Mouse (Mus musculus): ENCODE results near the gene Ush1g. TPM values are rescaled to one million over a fixed set of nuclear protein-coding genes. Genes with fewer than 3 reads are reported as not detected.

Gene Ush1g
- total RNA-seq, 4 experiments from 2014 or later, result 0.36 to 0.95 (median 0.59) TPM

DNA sequence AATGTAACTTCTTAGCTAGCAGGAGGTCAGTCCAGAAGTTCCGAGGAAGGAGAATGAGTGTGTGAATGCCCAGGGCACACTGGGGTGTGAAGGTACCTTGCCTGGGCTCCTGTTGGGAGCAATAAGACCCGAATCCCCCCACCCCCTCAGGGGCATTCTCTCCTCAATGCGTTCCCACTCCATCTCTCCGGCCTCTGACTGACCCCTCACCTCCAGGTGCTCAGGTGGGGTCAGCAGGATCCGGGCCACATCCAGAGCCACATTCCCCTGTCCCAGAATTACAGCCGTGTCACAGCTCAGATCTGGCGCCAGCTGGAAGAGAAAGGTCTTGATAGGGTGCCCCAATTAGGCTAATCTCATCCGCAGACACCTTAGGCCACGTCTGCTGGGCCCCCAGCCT is 50.8 kb downstream of the Ush1g start:
- DNase-seq (ENCODE audit: low spot score in 2 of 2), result no peak

DNA sequence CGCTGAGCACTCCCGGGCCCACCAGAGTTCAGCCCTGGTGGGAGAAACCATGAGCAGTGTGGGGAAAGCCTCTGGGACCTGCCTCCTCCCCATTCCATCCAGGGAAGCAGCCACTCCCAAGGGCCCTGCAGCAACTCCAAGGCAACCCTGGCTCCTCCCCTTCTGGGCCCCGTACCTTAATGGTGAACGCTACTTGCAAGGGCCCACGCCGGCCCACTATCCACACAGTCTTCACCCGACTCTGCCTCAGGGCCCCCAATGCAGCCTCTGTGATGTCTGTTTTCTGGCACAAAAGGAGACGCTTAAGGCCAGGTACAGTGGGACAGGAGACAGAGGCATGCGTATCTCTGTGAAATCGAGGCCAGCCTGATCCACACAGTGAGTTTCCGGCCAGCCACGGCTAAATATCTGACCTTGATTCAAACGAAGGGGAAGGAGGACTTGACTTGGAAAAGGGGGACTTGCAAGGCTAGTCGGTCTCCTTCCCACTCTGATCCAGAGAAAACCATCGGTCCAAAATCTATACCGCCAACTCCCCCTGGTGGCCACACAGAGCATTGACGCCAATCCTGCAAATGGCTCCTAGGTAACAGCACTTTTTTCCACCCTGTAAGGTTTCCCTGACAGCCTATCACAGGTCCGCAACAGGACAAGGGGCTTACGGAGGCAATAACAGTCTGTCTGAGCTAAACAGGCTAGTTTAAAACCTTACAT is 51.5 kb downstream of the Ush1g start:
- DNase-seq (ENCODE audit: low spot score in 2 of 2), result peak; percentile 64 to 84

DNA sequence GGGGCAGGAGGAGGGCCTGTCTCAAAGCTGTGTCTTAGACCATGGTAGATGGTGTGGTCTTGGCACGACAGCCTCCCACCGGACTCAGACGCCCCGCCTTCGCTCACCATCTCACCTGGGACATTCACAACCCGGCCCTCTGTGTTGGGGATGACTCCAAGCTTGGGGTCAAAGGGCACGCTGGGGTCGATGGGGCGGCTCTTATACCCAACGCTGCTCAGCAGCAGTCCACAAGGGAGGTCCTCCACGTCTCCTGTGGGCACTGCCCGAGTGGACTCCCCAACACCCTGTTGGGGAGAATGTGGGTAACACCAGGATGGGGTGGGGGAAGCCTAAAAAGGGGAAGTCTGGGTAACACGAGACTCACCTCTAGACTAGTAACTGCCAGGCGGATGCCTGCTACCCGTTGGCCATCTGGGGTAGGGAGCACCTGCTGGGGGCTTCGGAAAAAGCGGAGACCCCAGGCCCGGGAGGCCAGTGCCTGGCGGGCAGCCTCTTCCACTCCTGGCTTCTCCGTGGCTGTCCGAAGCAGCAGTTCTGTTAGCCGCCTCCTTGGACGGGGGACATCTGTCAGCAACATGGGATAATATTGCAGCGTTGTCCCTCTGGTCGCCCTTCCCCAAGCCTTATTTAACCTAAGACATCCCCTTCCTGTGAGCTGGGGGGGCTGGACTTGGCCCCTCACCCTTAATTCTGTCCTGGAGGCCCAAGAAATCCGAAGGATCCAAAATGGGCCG is 52.3 kb downstream of the Ush1g start:
- no peak for DNase-seq (ENCODE audit: low spot score in 2 of 2)

DNA sequence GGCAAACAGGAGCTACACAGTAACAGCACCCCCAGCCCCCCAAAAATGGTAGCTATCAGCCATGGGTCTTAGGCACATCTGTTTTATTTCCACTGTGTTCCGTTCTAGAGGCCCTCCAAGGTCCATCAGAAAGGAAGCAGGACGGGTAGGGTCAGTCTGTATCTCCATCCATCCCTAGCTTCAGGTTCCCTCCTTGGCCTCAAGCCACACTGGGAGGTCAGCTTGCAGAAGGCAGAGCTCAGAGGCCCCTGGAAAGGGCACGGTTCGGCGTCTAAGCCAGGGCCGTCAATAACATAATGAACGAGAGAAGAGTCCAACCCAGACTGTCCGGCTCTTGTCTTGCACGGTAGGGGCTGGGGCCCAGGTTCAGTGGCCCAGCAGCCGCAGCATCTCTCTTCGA is 53.9 kb downstream of the Ush1g start:
- no peak for DNase-seq (ENCODE audit: low spot score in 2 of 2)

DNA sequence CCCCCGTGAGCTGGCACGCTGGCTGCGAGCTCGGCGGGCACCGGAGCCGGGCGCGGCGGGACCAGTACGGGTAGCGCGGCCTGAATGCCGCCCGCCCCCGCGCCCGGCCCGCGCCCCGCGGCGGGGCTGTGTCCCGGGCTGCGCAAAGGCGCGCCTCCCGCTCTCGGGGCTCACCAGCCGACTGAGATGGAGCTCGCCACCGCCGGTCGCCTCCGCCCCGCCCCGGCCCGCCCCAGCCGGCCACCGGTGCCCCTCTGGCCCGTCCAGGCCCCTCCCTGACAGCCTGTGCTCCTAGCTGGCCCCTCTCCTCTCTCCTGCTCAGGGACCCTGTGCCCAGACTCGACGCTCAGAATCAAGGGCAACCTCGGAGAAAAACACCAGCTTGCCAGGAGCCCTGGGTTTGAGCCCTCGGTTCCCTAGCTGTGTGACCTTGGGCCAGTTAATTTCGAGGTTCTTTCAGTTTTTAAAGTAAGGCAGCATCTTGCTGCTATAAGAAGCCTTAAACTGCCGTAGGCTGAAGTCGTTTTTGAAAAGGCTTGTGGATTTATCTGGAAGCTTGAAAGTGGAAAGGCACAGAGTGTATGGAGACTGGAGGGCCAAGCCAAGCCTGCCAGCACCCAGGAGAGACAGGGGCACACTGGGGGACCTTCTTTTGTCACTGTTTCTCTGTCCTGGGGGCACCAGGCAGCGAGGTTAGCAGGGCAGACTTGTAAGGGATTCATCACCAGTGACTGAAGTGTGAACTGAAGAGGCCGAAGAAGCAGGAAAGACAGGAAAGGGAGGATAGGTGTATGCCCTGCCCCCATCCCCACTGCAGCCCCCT is 54.6 kb downstream of the Ush1g start, which contains the start of gene Grin2c:
Gene Grin2c, minus strand, starts transcription at position 183 of the 823 bp plus-strand sequence.
- DNase-seq (ENCODE audit: low spot score in 2 of 2), result no peak

DNA sequence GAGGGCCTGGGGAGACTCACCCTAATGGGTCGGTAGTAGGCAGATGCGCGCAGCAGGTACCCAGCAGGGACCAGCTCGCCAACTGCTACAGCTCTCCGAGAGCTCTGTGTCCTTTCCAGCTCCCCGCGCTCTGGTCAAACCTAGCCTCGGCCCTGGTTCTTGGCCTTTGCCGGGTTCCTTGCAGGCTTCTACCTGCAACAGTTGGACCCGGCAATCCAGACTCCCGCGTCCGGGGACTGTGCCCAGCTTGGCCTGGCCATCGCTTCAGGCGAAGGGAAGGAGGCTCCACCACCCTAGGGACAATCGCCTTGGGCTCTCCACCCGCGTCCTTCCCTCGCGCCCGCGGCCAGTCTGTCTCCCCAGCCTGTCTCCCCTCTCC is 55.5 kb downstream of the Ush1g start:
- no peak for DNase-seq (ENCODE audit: low spot score in 2 of 2)

DNA sequence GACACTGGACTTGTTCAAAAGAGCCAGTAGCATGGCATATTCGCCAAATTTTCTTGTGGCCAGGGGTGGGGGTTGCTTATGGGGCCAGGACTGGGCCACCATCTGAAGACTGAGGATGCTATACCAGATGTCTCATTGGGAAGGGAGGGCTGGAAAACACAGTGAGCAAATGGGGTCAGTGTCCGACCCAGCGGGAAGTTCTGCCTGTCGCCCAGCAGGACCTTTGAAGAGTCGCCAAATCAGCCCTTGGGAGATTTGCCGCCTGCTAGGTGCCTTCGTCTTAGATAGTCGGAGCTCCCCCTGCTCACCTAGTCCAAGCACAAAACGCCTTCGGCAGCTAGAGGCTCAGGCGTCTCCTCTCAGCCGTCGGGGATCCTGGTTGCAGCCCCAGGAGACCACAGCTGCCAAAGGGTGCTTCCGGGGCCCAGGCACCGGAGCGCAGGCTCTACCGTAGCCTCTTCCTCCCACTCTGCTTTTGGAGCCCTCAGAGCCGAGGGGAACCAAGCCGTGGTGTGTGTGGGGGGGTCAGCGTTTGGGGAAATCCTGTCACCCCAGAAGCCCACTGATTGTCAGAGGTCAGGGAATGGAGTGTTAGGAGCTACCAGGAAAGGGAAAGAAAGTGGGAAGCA is 56.0 kb downstream of the Ush1g start:
- no peak for DNase-seq (ENCODE audit: low spot score in 2 of 2)

Other genes starting within 250 kb of the Ush1g start
- 1 to 10 TPM; 2.8 to 4.0 (median 3.9) TPM for gene Rab37, start 230.6 kb downstream of the Ush1g start, total RNA-seq (2022)
- gene Cd300lf, start 188.0 kb downstream of the Ush1g start, total RNA-seq (2022), result 1 to 10 TPM in 3 of 4 experiments, under 1 TPM in 1; 0.62 to 4.3 (median 1.7) TPM
- gene Slc9a3r1, start 158.7 kb downstream of the Ush1g start, total RNA-seq (2022), result 10 to 100 TPM; 68.3 to 84.2 (median 77.1) TPM
- 10 to 100 TPM; 12.5 to 19.8 (median 16.1) TPM for gene Tmem104, start 134.6 kb downstream of the Ush1g start, total RNA-seq (2022)
- 10 to 100 TPM; 20.4 to 25.2 (median 22.5) TPM for gene Nat9, start 134.2 kb downstream of the Ush1g start, total RNA-seq (2022)
- 10 to 100 TPM; 42.3 to 48.8 (median 44.6) TPM for gene Grin2c, start 54.8 kb downstream of the Ush1g start, total RNA-seq (2022)
- gene Fdxr, start 45.0 kb downstream of the Ush1g start, total RNA-seq (2022), result 10 to 100 TPM; 22.8 to 25.5 (median 24.6) TPM
- 10 to 100 TPM; 16.7 to 18.5 (median 17.1) TPM for gene Fads6, start 24.4 kb downstream of the Ush1g start, total RNA-seq (2022)
- under 1 TPM; 0.30 to 0.55 (median 0.40) TPM for gene Otop2, start 14.9 kb downstream of the Ush1g start, total RNA-seq (2022)
- gene Otop3, start 12.7 kb upstream of the Ush1g start, total RNA-seq (2022), result under 1 TPM in 2 of 4 experiments, not detected in 2; 0.14 to 0.27 TPM
- gene Hid1, start 45.7 kb upstream of the Ush1g start, total RNA-seq (2022), result 100 to 1,000 TPM; 104 to 119 (median 117) TPM
- 10 to 100 TPM; 25.7 to 29.6 (median 25.9) TPM for gene Cdr2l, start 59.9 kb upstream of the Ush1g start, total RNA-seq (2022)
- 100 to 1,000 TPM; 100 to 115 (median 105) TPM for gene Mrpl58, start 81.7 kb upstream of the Ush1g start, total RNA-seq (2022)
- gene Atp5h, start 97.9 kb upstream of the Ush1g start, total RNA-seq (2022), result 100 to 1,000 TPM; 450 to 501 (median 483) TPM
- gene Kctd2, start 98.1 kb upstream of the Ush1g start, total RNA-seq (2022), result 10 to 100 TPM; 67.4 to 74.9 (median 71.2) TPM
- gene Trim80, start 118.5 kb upstream of the Ush1g start, total RNA-seq (2022), result not detected
- gene Slc16a5, start 140.4 kb upstream of the Ush1g start, total RNA-seq (2022), result under 1 TPM in 1 of 4 experiments, not detected in 3; 0.21 TPM
- gene Armc7, start 153.6 kb upstream of the Ush1g start, total RNA-seq (2022), result 10 to 100 TPM in 3 of 4 experiments, 1 to 10 TPM in 1; 10.0 to 16.7 (median 13.0) TPM
- 10 to 100 TPM; 58.8 to 68.5 (median 66.3) TPM for gene Nt5c, start 169.8 kb upstream of the Ush1g start, total RNA-seq (2022)
- 100 to 1,000 TPM; 109 to 139 (median 124) TPM for gene Jpt1, start 192.3 kb upstream of the Ush1g start, total RNA-seq (2022)
- 100 to 1,000 TPM; 285 to 340 (median 310) TPM for gene Sumo2, start 214.2 kb upstream of the Ush1g start, total RNA-seq (2022)
- 10 to 100 TPM; 47.0 to 64.9 (median 53.1) TPM for gene Nup85, start 242.4 kb upstream of the Ush1g start, total RNA-seq (2022)

Measured in layer of hippocampus, adult 8-10 months (tissue).